Mouse (Mus musculus) embryonic facial prominence, embryonic 10.5 days (tissue): ENCODE data around the gene Deaf1. TPM values are rescaled to one million over a fixed set of nuclear protein-coding genes. Genes with fewer than 3 reads are reported as not detected.
A peak's percentile ranks its signal among the peaks of the same experiment; 100 is the strongest.

ENCODE experiments used
- DNase-seq: peaks from one replicate; pipeline ENCODE4 v3.0.0-alpha.2; 2017; ENCODE audit warnings: low spot score
- H3K27ac ChIP-seq: fragments of 300-500 bp; sonication (generic); replicated peaks from 2 replicates; pipeline ENCODE4 v1.5.1; 2016; ENCODE audit warnings: mild to moderate bottlenecking
- H3K27me3 ChIP-seq: fragments of 300-500 bp; sonication (generic); replicated peaks from 2 replicates; pipeline ENCODE4 v1.6.1; 2016; ENCODE audit warnings: low read depth, mild to moderate bottlenecking; ENCODE audit not compliant: poor library complexity, severe bottlenecking
- H3K36me3 ChIP-seq: fragments of 300-500 bp; sonication (generic); replicated peaks from 2 replicates; pipeline ENCODE4 v1.6.1; 2016; ENCODE audit warnings: mild to moderate bottlenecking, moderate library complexity
- H3K4me1 ChIP-seq: fragments of 300-500 bp; sonication (generic); 2 replicates; pipeline ENCODE4 v1.6.1; 2016
- H3K4me3 ChIP-seq: fragments of 300-500 bp; sonication (generic); 2 replicates; pipeline ENCODE4 v1.5.1; 2016; ENCODE audit warnings: mild to moderate bottlenecking, moderate library complexity
- H3K9me3 ChIP-seq: fragments of 300-500 bp; sonication (generic); 2 replicates; pipeline ENCODE4 v1.6.1; 2016; ENCODE audit warnings: mild to moderate bottlenecking
- WGBS: fragments of 180-500 bp; shearing (Covaris S2); methylation state at CpG from one replicate; pipeline ENCODE4 v1.1.7; 2016; 5-methylcytosine and 5-hydroxymethylcytosine counted together
- polyA plus RNA-seq: library from polyadenylated mRNA; unstranded; fragments of >200 nt; fragmentation: Nextera tagmentation; extraction: Ambion mirVana; gene quantifications from 2 replicates; pipeline ENCODE4 v1.2.1, GENCODE M21; 2016

The Deaf1 gene
- polyA plus RNA-seq, 1 experiment from 2014 or later: 57.9 TPM

- H3K9me3 ChIP-seq: no peaks in the 10 kb centered on the region
- no peaks in the 10 kb centered on the region for H3K36me3 ChIP-seq
- H3K4me1 ChIP-seq: peaks cover 12% of the 10 kb centered on the region; the same call in 1 of the 2 replicates
- no peak for DNase-seq
- WGBS: 59% methylated on average over 12 of the region's 12 CpGs
- no peak overlapping the region for H3K27ac ChIP-seq
- no peak overlapping the region for H3K4me3 ChIP-seq
- H3K27me3 ChIP-seq: peaks cover 27% of the 10 kb centered on the region
Measured at GRCm38 (mm10) chr7:141355626-141356326, 28.3 kb upstream of the Deaf1 start.

GRCm38 (mm10) chr7:141355051-141355450, 27.6 kb upstream of the Deaf1 start:
- H3K36me3 ChIP-seq: no peaks in the 10 kb centered on the region
- H3K27ac ChIP-seq: no peak overlapping the region
- peaks cover 10% of the 10 kb centered on the region; the same call in 1 of the 2 replicates for H3K4me1 ChIP-seq
- H3K9me3 ChIP-seq: no peaks in the 10 kb centered on the region
- WGBS: 83% methylated on average over 8 of the region's 8 CpGs
- H3K4me3 ChIP-seq: no peak overlapping the region
- H3K27me3 ChIP-seq: peaks cover 20% of the 10 kb centered on the region
- DNase-seq: no peak

- no peaks in the 10 kb centered on the region for H3K9me3 ChIP-seq
- H3K4me1 ChIP-seq: peaks cover 6% of the 10 kb centered on the region; the same call in 1 of the 2 replicates
- no peak overlapping the region for H3K27ac ChIP-seq
- WGBS: 84% methylated on average over 6 of the region's 6 CpGs
- no peak overlapping the region for H3K4me3 ChIP-seq
- DNase-seq: no peak
- no peaks in the 10 kb centered on the region for H3K36me3 ChIP-seq
- no peaks in the 10 kb centered on the region; the same call in 1 of the 2 replicates for H3K27me3 ChIP-seq
Measured at GRCm38 (mm10) chr7:141351061-141351460, 23.6 kb upstream of the Deaf1 start.

- no peaks in the 10 kb centered on the region for H3K36me3 ChIP-seq
- H3K4me1 ChIP-seq: peaks cover 14% of the 10 kb centered on the region
- no peak overlapping the region for H3K27ac ChIP-seq
- H3K27me3 ChIP-seq: peaks cover 20% of the 10 kb centered on the region
- H3K9me3 ChIP-seq: no peaks in the 10 kb centered on the region
- no peak overlapping the region for H3K4me3 ChIP-seq
- WGBS: 90% methylated on average over 5 of the region's 5 CpGs
- no peak for DNase-seq
Measured at GRCm38 (mm10) chr7:141344787-141345186, 17.3 kb upstream of the Deaf1 start.

- Histone ChIP-seq H3K9me3 (no peaks in the 10 kb centered on the region), H3K27me3 (peaks cover 31% of the 10 kb centered on the region), H3K36me3 (no peaks in the 10 kb centered on the region), H3K4me1 (peaks cover 25% of the 10 kb centered on the region), H3K4me3 (no peak overlapping the region), H3K27ac (no peak overlapping the region)
- WGBS: 72% methylated on average over 7 of the region's 7 CpGs
- DNase-seq: no peak
Measured at GRCm38 (mm10) chr7:141343696-141344095, 16.2 kb upstream of the Deaf1 start.

- DNase-seq: no peak
- no peaks in the 10 kb centered on the region for H3K9me3 ChIP-seq
- no peak overlapping the region for H3K27ac ChIP-seq
- 52% methylated on average over 2 of the region's 2 CpGs for WGBS
- peaks cover 36% of the 10 kb centered on the region for H3K27me3 ChIP-seq
- no peaks in the 10 kb centered on the region for H3K36me3 ChIP-seq
- H3K4me3 ChIP-seq: no peak overlapping the region
- peaks cover 29% of the 10 kb centered on the region for H3K4me1 ChIP-seq
Measured at GRCm38 (mm10) chr7:141343230-141343629, 15.7 kb upstream of the Deaf1 start.

GRCm38 (mm10) chr7:141341689-141342226, 14.3 kb upstream of the Deaf1 start:
- H3K4me1 ChIP-seq: peaks cover 41% of the 10 kb centered on the region
- WGBS: 77% methylated on average over 10 of the region's 10 CpGs
- H3K9me3 ChIP-seq: no peaks in the 10 kb centered on the region
- H3K27me3 ChIP-seq: peaks cover 45% of the 10 kb centered on the region
- H3K36me3 ChIP-seq: no peaks in the 10 kb centered on the region
- no peak overlapping the region for H3K27ac ChIP-seq
- H3K4me3 ChIP-seq: no peak overlapping the region
- no peak for DNase-seq

GRCm38 (mm10) chr7:141340476-141340875, 13.0 kb upstream of the Deaf1 start:
- H3K4me3 ChIP-seq: no peak overlapping the region
- H3K9me3 ChIP-seq: no peaks in the 10 kb centered on the region
- peaks cover 45% of the 10 kb centered on the region for H3K27me3 ChIP-seq
- peaks cover 10% of the 10 kb centered on the region for H3K36me3 ChIP-seq
- H3K27ac ChIP-seq: peak overlapping the region; percentile 49
- 72% methylated on average over 6 of the region's 6 CpGs for WGBS
- no peak for DNase-seq
- H3K4me1 ChIP-seq: peaks cover 41% of the 10 kb centered on the region

- peaks cover 13% of the 10 kb centered on the region for H3K36me3 ChIP-seq
- H3K9me3 ChIP-seq: no peaks in the 10 kb centered on the region
- no peak for DNase-seq
- peak overlapping the region; percentile 49 for H3K27ac ChIP-seq
- peaks cover 45% of the 10 kb centered on the region for H3K27me3 ChIP-seq
- 78% methylated on average over 7 of the region's 7 CpGs for WGBS
- H3K4me1 ChIP-seq: peaks cover 41% of the 10 kb centered on the region
- H3K4me3 ChIP-seq: no peak overlapping the region
Measured at GRCm38 (mm10) chr7:141340023-141340422, 12.5 kb upstream of the Deaf1 start.

- Histone ChIP-seq H3K27me3 (peaks cover 45% of the 10 kb centered on the region), H3K27ac (peak overlapping the region; percentile 45; the same call in 1 of the 2 replicates), H3K36me3 (peaks cover 19% of the 10 kb centered on the region), H3K4me1 (peaks cover 41% of the 10 kb centered on the region), H3K4me3 (peak overlapping the region; percentile 50), H3K9me3 (no peaks in the 10 kb centered on the region)
- no peak for DNase-seq
- WGBS: 37% methylated on average over 20 of the region's 20 CpGs
Measured at GRCm38 (mm10) chr7:141339215-141339920, 11.9 kb upstream of the Deaf1 start.

GRCm38 (mm10) chr7:141338576-141339131, 11.2 kb upstream of the Deaf1 start, which contains the start of gene Eps8l2:
TSS of gene Eps8l2 (plus strand) at chr7:141338880.
- H3K27ac ChIP-seq: peak within 1 kb of the TSS; percentile 45
- DNase-seq: peak; percentile 62

GRCm38 (mm10) chr7:141337716-141338416, 10.4 kb upstream of the Deaf1 start:
- no peak overlapping the region for H3K4me3 ChIP-seq
- H3K4me1 ChIP-seq: peaks cover 38% of the 10 kb centered on the region
- H3K9me3 ChIP-seq: no peaks in the 10 kb centered on the region
- no peak overlapping the region; the same call in 1 of the 2 replicates for H3K27ac ChIP-seq
- peaks cover 45% of the 10 kb centered on the region for H3K27me3 ChIP-seq
- 69% methylated on average over 3 of the region's 3 CpGs for WGBS
- DNase-seq: no peak
- H3K36me3 ChIP-seq: peaks cover 34% of the 10 kb centered on the region

More at GRCm38 (mm10) chr7:141338576-141339131, 11.2 kb upstream of the Deaf1 start, which contains the start of gene Eps8l2:
- Histone ChIP-seq H3K4me3 (peak within 1 kb of the TSS; percentile 50), H3K27me3 (peaks cover 45% of the 10 kb centered on the region), H3K4me1 (peaks cover 41% of the 10 kb centered on the region), H3K9me3 (no peaks in the 10 kb centered on the region), H3K36me3 (peaks cover 26% of the 10 kb centered on the region)
- WGBS: 5% methylated on average over 23 of the region's 23 CpGs
